Comparison of ENCODE assay signal across 9 mouse cellular contexts in genomic region chr14:79330944-79331561, GRCm38 (mm10). TPM values are rescaled to one million over a fixed set of nuclear protein-coding genes. Genes with fewer than 3 reads are reported as not detected.
DNase-seq lines count a peak whose midpoint lies in the region; ATAC-seq lines count a peak whose summit lies in the region.
"Had no signal": no experiment of that assay in that cellular context is flagged by ENCODE, and none has a peak within 500 bp of the region (broad histone marks: within the 10 kb centered on the region; RNA-seq: fewer than 3 reads in every experiment).

No protein-coding gene starts in this region.

- 0 out of 4 replicates have a peak overlapping the region, but pooled peaks have one; percentile 24 to 25 for H3K27ac ChIP-seq in heart, embryonic 14.5 days (replicated peaks in 1 of 2; ENCODE audit: control insufficient read depth in 1 of 2, insufficient read depth in 1 of 2, low read depth in 2 of 2, low read length in 2 of 2)
- H3K27ac ChIP-seq in embryonic facial prominence, embryonic 12.5 days = no peak overlapping the region
- no peak overlapping the region for H3K27ac ChIP-seq in intestine, embryonic 14.5 days (ENCODE audit: low read depth)
- H3K27ac ChIP-seq in neural tube, embryonic 13.5 days (replicated peaks) = peak overlapping the region; percentile 23; the same call in 1 of the 2 replicates

- H3K27me3 ChIP-seq in heart, embryonic 14.5 days (ENCODE audit: control insufficient read depth, insufficient read depth, low read length) = no peaks in the 10 kb centered on the region
- H3K27me3 ChIP-seq in embryonic facial prominence, embryonic 12.5 days = no peaks in the 10 kb centered on the region
- no peaks in the 10 kb centered on the region for H3K27me3 ChIP-seq in intestine, embryonic 14.5 days (replicated peaks; ENCODE audit: control insufficient read depth, insufficient read depth, low read length)
- no peaks in the 10 kb centered on the region for H3K27me3 ChIP-seq in neural tube, embryonic 13.5 days

- DNase-seq in heart, postnatal 10 days = no peak
- no peak for DNase-seq in intestine, embryonic 14.5 days (ENCODE audit: low spot score)
- DNase-seq in cerebellum, postnatal 14 days = no peak
- DNase-seq in ovary, postnatal 14 days (ENCODE audit: low spot score) = no peak
- DNase-seq in right cerebral cortex, postnatal 25 days = no peak
- DNase-seq: layer of hippocampus, postnatal 36 days had no signal

- H3K9me3 ChIP-seq in heart, embryonic 14.5 days (ENCODE audit: control insufficient read depth, low read length) = no peaks in the 10 kb centered on the region
- no peaks in the 10 kb centered on the region for H3K9me3 ChIP-seq in embryonic facial prominence, embryonic 12.5 days
- no peaks in the 10 kb centered on the region for H3K9me3 ChIP-seq in intestine, embryonic 14.5 days (ENCODE audit: control insufficient read depth, low read length)
- H3K9me3 ChIP-seq in neural tube, embryonic 13.5 days = no peaks in the 10 kb centered on the region

- peak overlapping the region in 1 of 2 experiments; percentile 1; a peak in 1 of 4 replicates for H3K4me3 ChIP-seq in heart, embryonic 14.5 days (ENCODE audit: control insufficient read depth in 1 of 2, insufficient read depth in 1 of 2, low read depth in 1 of 2, low read length in 2 of 2)
- peak overlapping the region; percentile 2; the same call in 1 of the 2 replicates for H3K4me3 ChIP-seq in embryonic facial prominence, embryonic 12.5 days
- no peak overlapping the region for H3K4me3 ChIP-seq in intestine, embryonic 14.5 days (ENCODE audit: low read depth, low read length)
- H3K4me3 ChIP-seq in neural tube, embryonic 13.5 days = peak overlapping the region; percentile 19

- no peak for ATAC-seq in heart, embryonic 14.5 days (ENCODE audit: insufficient number of reproducible peaks, insufficient read depth, low FRiP score, low read depth)
- no peak for ATAC-seq in embryonic facial prominence, embryonic 12.5 days (ENCODE audit: insufficient number of reproducible peaks, insufficient read depth, low FRiP score, low TSS enrichment)
- peak; percentile 17; the same call in 1 of the 2 replicates for ATAC-seq in intestine, embryonic 14.5 days (replicated peaks; ENCODE audit: low FRiP score, low TSS enrichment, low read depth)
- peak; percentile 52; the same call in 1 of the 2 replicates for ATAC-seq in neural tube, embryonic 13.5 days (ENCODE audit: low read depth)

- WGBS in heart, embryonic 14.5 days = 37% methylated on average over 16 of the region's 16 CpGs
- WGBS in embryonic facial prominence, embryonic 12.5 days = 32% methylated on average over 16 of the region's 16 CpGs
- 45% methylated on average over 16 of the region's 16 CpGs for WGBS in intestine, embryonic 14.5 days
- 44% methylated on average over 16 of the region's 16 CpGs for WGBS in neural tube, embryonic 13.5 days

- peaks cover 24% of the 10 kb centered on the region for H3K36me3 ChIP-seq in heart, embryonic 14.5 days (ENCODE audit: control insufficient read depth, insufficient read depth, low read length)
- H3K36me3 ChIP-seq in embryonic facial prominence, embryonic 12.5 days = peaks cover 19% of the 10 kb centered on the region; the same call in 1 of the 2 replicates
- H3K36me3 ChIP-seq in intestine, embryonic 14.5 days (ENCODE audit: control insufficient read depth, insufficient read depth, low read length) = peaks cover 33% of the 10 kb centered on the region
- H3K36me3 ChIP-seq in neural tube, embryonic 13.5 days = peaks cover 11% of the 10 kb centered on the region

- H3K4me1 ChIP-seq in heart, embryonic 14.5 days (ENCODE audit: control insufficient read depth in 2 of 2, insufficient read depth in 2 of 2, low read length in 2 of 2) = peaks cover 10 to 16% of the 10 kb centered on the region in 2 experiments
- peaks cover 5% of the 10 kb centered on the region; the same call in 1 of the 2 replicates for H3K4me1 ChIP-seq in embryonic facial prominence, embryonic 12.5 days
- H3K4me1 ChIP-seq in intestine, embryonic 14.5 days (replicated peaks; ENCODE audit: control insufficient read depth, insufficient read depth, low read length) = peaks cover 8% of the 10 kb centered on the region; the same call in 1 of the 2 replicates
- H3K4me1 ChIP-seq in neural tube, embryonic 13.5 days (replicated peaks) = peaks cover 10% of the 10 kb centered on the region

- H3K4me2 ChIP-seq in heart, embryonic 14.5 days (ENCODE audit: low read length) = peak overlapping the region; percentile 54
- peak overlapping the region; percentile 31 for H3K4me2 ChIP-seq in embryonic facial prominence, embryonic 12.5 days (replicated peaks)
- H3K4me2 ChIP-seq in intestine, embryonic 14.5 days (ENCODE audit: low read length) = peak overlapping the region; percentile 33
- peak overlapping the region; percentile 44 for H3K4me2 ChIP-seq in neural tube, embryonic 13.5 days

- peak overlapping the region; percentile 34 for H3K9ac ChIP-seq in heart, embryonic 14.5 days (ENCODE audit: low read length)
- H3K9ac ChIP-seq in embryonic facial prominence, embryonic 12.5 days = no peak overlapping the region
- H3K9ac ChIP-seq in intestine, embryonic 14.5 days (ENCODE audit: low read length) = no peak overlapping the region
- H3K9ac ChIP-seq in neural tube, embryonic 13.5 days = peak overlapping the region; percentile 57

- intact Hi-C loops in heart, postnatal 10 days (cut with DNase I) = no loop called here

RNA-seq across cellular contexts. Expression of gene Rgcc, which starts 29.6 kb away (rescaled TPM):
- polyA plus RNA-seq in heart, embryonic 14.5 days (2014; fragmentation: Nextera tagmentation; extraction: Ambion mirVana) = 16.5 and 21.4 TPM in 2 replicates
- 10 to 100 TPM; 51.6 to 57.6 TPM for total RNA-seq in heart, postnatal 10 days (2021)
- polyA plus RNA-seq in embryonic facial prominence, embryonic 12.5 days (2016; fragmentation: Nextera tagmentation; extraction: Ambion mirVana) = 62.2 and 62.5 TPM in 2 replicates
- 48.8 and 50.1 TPM in 2 replicates for polyA plus RNA-seq in intestine, embryonic 14.5 days (2014; fragmentation: Nextera tagmentation; extraction: Ambion mirVana)
- polyA plus RNA-seq in neural tube, embryonic 13.5 days (2015; fragmentation: Nextera tagmentation; extraction: Ambion mirVana) = 67.4 and 72.9 TPM in 2 replicates

RNA-seq across cellular contexts. Expression of gene Naa16, which starts 59.5 kb away (rescaled TPM):
- 21.7 and 22.1 TPM in 2 replicates for polyA plus RNA-seq in heart, embryonic 14.5 days (2014; fragmentation: Nextera tagmentation; extraction: Ambion mirVana)
- 10 to 100 TPM; 12.2 to 18.1 TPM for total RNA-seq in heart, postnatal 10 days (2021)
- polyA plus RNA-seq in embryonic facial prominence, embryonic 12.5 days (2016; fragmentation: Nextera tagmentation; extraction: Ambion mirVana) = 48.5 and 50.1 TPM in 2 replicates
- polyA plus RNA-seq in intestine, embryonic 14.5 days (2014; fragmentation: Nextera tagmentation; extraction: Ambion mirVana) = 40.7 and 42.7 TPM in 2 replicates
- 19.2 and 22.3 TPM in 2 replicates for polyA plus RNA-seq in neural tube, embryonic 13.5 days (2015; fragmentation: Nextera tagmentation; extraction: Ambion mirVana)

Comparison
In these comparisons a context has a peak if more than half of its experiments do, and no peak if none do; other contexts are left out.
1. ATAC-seq: peak in intestine, embryonic 14.5 days (single experiment) and neural tube, embryonic 13.5 days (single experiment); none in heart, embryonic 14.5 days (single experiment) and embryonic facial prominence, embryonic 12.5 days (single experiment).
2. H3K27ac ChIP-seq: peak in heart, embryonic 14.5 days (2 of 2) and neural tube, embryonic 13.5 days (single experiment); none in embryonic facial prominence, embryonic 12.5 days (single experiment) and intestine, embryonic 14.5 days (single experiment).
3. H3K9ac ChIP-seq: peak in heart, embryonic 14.5 days (single experiment) and neural tube, embryonic 13.5 days (single experiment); none in embryonic facial prominence, embryonic 12.5 days (single experiment) and intestine, embryonic 14.5 days (single experiment).
4. Peak in every context shown above with its lines, with median percentiles within 50 percentile points of each other: H3K4me2 ChIP-seq.